Mouse (Mus musculus): ENCODE measurements at regions not wholly inside any gene's neighbourhood (a gene's known extent, or its start where the extent isn't known, plus 50 kb on each side); places are given as distances from the start of the nearest gene placed in this dataset.

GRCm38 (mm10) chr1:51614700-51615099 is 136.5 kb upstream of the Nabp1 start:
- Histone ChIP-seq H3K4me3 (ENCODE audit: low read depth, low read length) (no peak overlapping the region), H3K9ac (replicated peaks; ENCODE audit: low read depth, low read length) (no peak overlapping the region), H3K9me3 (replicated peaks; ENCODE audit: control insufficient read depth, low read length) (no peaks in the 10 kb centered on the region), H3K4me1 (ENCODE audit: control insufficient read depth, insufficient read depth) (no peaks in the 10 kb centered on the region), H3K27ac (ENCODE audit: low read depth) (no peak overlapping the region), H3K4me2 (ENCODE audit: low read depth, low read length) (no peak overlapping the region), H3K27me3 (ENCODE audit: control insufficient read depth, insufficient read depth, low read length) (no peaks in the 10 kb centered on the region), H3K36me3 (replicated peaks; ENCODE audit: control insufficient read depth, insufficient read depth, low read length) (no peaks in the 10 kb centered on the region)
- no peak for TF ChIP-seq EP300 (IDR thresholded peaks at IDR 0.05; ENCODE audit: low read depth)
- no peak for TF ChIP-seq CTCF (IDR thresholded peaks at IDR 0.05; ENCODE audit: low read depth)
- DNase-seq (ENCODE audit: low spot score), result no peak
- no peak for ATAC-seq (ENCODE audit: insufficient read depth, low read depth)

- Histone ChIP-seq H3K4me2 (ENCODE audit: low read depth, low read length) (no peak overlapping the region), H3K27ac (ENCODE audit: low read depth) (no peak overlapping the region), H3K36me3 (replicated peaks; ENCODE audit: control insufficient read depth, insufficient read depth, low read length) (no peaks in the 10 kb centered on the region), H3K9me3 (replicated peaks; ENCODE audit: control insufficient read depth, low read length) (no peaks in the 10 kb centered on the region), H3K4me1 (ENCODE audit: control insufficient read depth, insufficient read depth) (no peaks in the 10 kb centered on the region), H3K4me3 (ENCODE audit: low read depth, low read length) (no peak overlapping the region), H3K27me3 (ENCODE audit: control insufficient read depth, insufficient read depth, low read length) (no peaks in the 10 kb centered on the region), H3K9ac (replicated peaks; ENCODE audit: low read depth, low read length) (no peak overlapping the region)
- DNase-seq (ENCODE audit: low spot score), result no peak
- ATAC-seq (ENCODE audit: insufficient read depth, low read depth), result no peak
- TF ChIP-seq EP300 (IDR thresholded peaks at IDR 0.05; ENCODE audit: low read depth) (no peak), CTCF (IDR thresholded peaks at IDR 0.05; ENCODE audit: low read depth) (no peak)
- WGBS, result 71% methylated on average over 5 of the region's 5 CpGs
These were observed 131.1 kb upstream of the Nabp1 start for GRCm38 (mm10) chr1:51609295-51609694.

GRCm38 (mm10) chr1:51607437-51607855 is 129.2 kb upstream of the Nabp1 start:
- H3K4me3 ChIP-seq (ENCODE audit: low read depth, low read length), result no peak overlapping the region
- no peaks in the 10 kb centered on the region for H3K27me3 ChIP-seq (ENCODE audit: control insufficient read depth, insufficient read depth, low read length)
- no peak overlapping the region for H3K4me2 ChIP-seq (ENCODE audit: low read depth, low read length)
- no peak for TF ChIP-seq EP300 (IDR thresholded peaks at IDR 0.05; ENCODE audit: low read depth)
- no peak for TF ChIP-seq CTCF (IDR thresholded peaks at IDR 0.05; ENCODE audit: low read depth)
- no peaks in the 10 kb centered on the region for H3K9me3 ChIP-seq (replicated peaks; ENCODE audit: control insufficient read depth, low read length)
- WGBS, result 54% methylated on average over 8 of the region's 8 CpGs
- ATAC-seq (ENCODE audit: insufficient read depth, low read depth), result no peak
- no peak overlapping the region for H3K27ac ChIP-seq (ENCODE audit: low read depth)
- DNase-seq (ENCODE audit: low spot score), result no peak
- no peaks in the 10 kb centered on the region for H3K4me1 ChIP-seq (ENCODE audit: control insufficient read depth, insufficient read depth)
- no peaks in the 10 kb centered on the region for H3K36me3 ChIP-seq (replicated peaks; ENCODE audit: control insufficient read depth, insufficient read depth, low read length)
- no peak overlapping the region for H3K9ac ChIP-seq (replicated peaks; ENCODE audit: low read depth, low read length)

- ATAC-seq (ENCODE audit: insufficient read depth, low read depth) (no peak), DNase-seq (ENCODE audit: low spot score) (no peak)
- WGBS, result 83% methylated on average over 6 of the region's 6 CpGs
- Histone ChIP-seq H3K9me3 (replicated peaks; ENCODE audit: control insufficient read depth, low read length) (no peaks in the 10 kb centered on the region), H3K4me2 (ENCODE audit: low read depth, low read length) (no peak overlapping the region), H3K36me3 (replicated peaks; ENCODE audit: control insufficient read depth, insufficient read depth, low read length) (no peaks in the 10 kb centered on the region), H3K27ac (ENCODE audit: low read depth) (no peak overlapping the region), H3K27me3 (ENCODE audit: control insufficient read depth, insufficient read depth, low read length) (no peaks in the 10 kb centered on the region), H3K4me1 (ENCODE audit: control insufficient read depth, insufficient read depth) (0 out of 2 replicates have a peak, but pooled peaks cover 3% of the 10 kb centered on the region), H3K9ac (replicated peaks; ENCODE audit: low read depth, low read length) (no peak overlapping the region), H3K4me3 (ENCODE audit: low read depth, low read length) (no peak overlapping the region)
- no peak for TF ChIP-seq EP300 (IDR thresholded peaks at IDR 0.05; ENCODE audit: low read depth)
These were observed 123.8 kb upstream of the Nabp1 start for GRCm38 (mm10) chr1:51602071-51602470.

- H3K4me2 ChIP-seq (ENCODE audit: low read depth, low read length), result no peak overlapping the region
- 20% methylated on average over 7 of the region's 7 CpGs for WGBS
- H3K9me3 ChIP-seq (replicated peaks; ENCODE audit: control insufficient read depth, low read length), result no peaks in the 10 kb centered on the region
- ATAC-seq (ENCODE audit: insufficient read depth, low read depth) (no peak), DNase-seq (ENCODE audit: low spot score) (peak; percentile 13)
- no peaks in the 10 kb centered on the region for H3K36me3 ChIP-seq (replicated peaks; ENCODE audit: control insufficient read depth, insufficient read depth, low read length)
- TF ChIP-seq EP300 (IDR thresholded peaks at IDR 0.05; ENCODE audit: low read depth) (no peak), CTCF (IDR thresholded peaks at IDR 0.05; ENCODE audit: low read depth) (peak; percentile 60)
- no peaks in the 10 kb centered on the region for H3K27me3 ChIP-seq (ENCODE audit: control insufficient read depth, insufficient read depth, low read length)
- H3K9ac ChIP-seq (replicated peaks; ENCODE audit: low read depth, low read length), result no peak overlapping the region
- H3K27ac ChIP-seq (ENCODE audit: low read depth), result no peak overlapping the region
- no peak overlapping the region for H3K4me3 ChIP-seq (ENCODE audit: low read depth, low read length)
- H3K4me1 ChIP-seq (ENCODE audit: control insufficient read depth, insufficient read depth), result peaks cover 3% of the 10 kb centered on the region; the same call in 1 of the 2 replicates
These were observed 122.2 kb upstream of the Nabp1 start for GRCm38 (mm10) chr1:51600425-51600824.
